Mouse (Mus musculus) T-helper 17 cell (primary cell): ENCODE measurements around the gene Cds2.
"Not testable (repeated sequence)": the region's sequence is repeated elsewhere in the genome, so short reads cannot be mapped to it uniquely, and the experiment has no call there.

Experiments used
- in situ Hi-C, 2 experiments: fragments of 300-600 bp; cut with MboI, MseI; formaldehyde crosslinking; loops; 1 replicate in 1 of 2; 2 replicates in 1 of 2; pipeline ENCODE4 v1.15.1; 2025; ENCODE audit warnings: high pct_unique_total_duplicates in 2 of 2

Gene Cds2

DNA sequence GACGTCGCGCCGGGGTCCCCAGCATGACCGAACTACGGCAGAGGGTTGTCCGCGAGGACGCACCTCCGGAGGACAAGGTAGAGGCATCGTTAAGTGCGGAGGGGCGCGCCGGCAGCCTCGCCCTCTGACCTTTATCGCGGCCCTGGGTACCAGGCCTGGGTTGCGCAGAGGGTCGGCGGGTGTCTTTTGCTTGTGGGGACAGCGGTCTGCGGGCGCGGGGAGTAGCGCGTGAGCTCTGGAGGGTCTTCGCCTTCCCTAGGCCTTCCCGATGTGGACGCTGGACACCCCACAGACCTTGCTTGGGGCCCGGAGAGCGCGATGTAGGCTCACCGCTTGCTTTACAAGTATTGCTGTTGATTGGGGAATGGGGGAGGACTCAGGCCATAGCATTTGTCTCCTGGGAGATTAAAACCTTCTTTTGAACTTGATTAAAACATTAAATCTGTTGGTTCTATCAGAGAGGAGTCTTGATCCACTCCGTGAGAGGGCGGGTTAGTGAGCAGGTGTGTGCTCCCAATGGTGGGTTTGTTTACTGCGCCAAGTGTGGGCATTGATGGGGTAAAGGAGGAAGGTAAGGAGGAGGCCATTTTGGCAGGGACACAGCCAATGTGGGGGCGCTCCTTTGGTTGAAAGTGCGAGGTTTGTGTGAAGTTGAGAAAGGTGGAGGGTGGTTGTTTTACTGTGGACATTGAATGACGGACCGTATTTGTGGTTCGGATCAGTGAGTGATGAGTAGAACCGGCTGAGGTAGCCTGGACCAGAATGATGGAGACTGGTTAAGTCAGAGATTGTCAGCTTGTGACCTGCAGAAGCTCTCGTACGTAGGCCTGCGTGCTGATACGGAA, 695 bp downstream of the Cds2 start:
- in situ Hi-C loops: loop anchor here in 1 of 2 experiments (5.0 kb wide), 1 partner anchor 429 kb away; no protein-coding TSS in a partner anchor

DNA sequence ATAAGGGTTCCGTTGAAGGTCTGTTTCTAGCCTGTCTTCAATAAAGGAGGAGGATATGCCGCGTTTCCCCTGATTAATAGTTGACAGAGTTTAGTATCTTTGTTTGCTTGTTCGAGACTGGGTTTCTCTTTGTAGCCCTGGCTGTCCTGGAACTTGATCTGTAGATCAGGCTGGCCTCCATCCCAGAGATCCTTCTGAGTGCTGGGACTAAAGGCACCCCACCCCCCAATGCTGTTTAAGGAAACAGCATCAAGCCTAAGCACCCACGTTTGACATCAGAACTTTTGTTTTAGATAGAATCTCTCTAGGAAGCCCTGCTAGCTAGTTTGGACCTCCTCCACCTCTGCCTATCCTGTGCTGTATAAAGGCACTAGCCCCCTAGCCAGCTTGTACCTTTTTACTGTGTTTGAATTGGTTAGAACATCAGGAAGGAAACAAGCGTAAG, 1.3 kb downstream of the Cds2 start:
- in situ Hi-C loops: loop anchor here in 1 of 2 experiments (5.0 kb wide), 1 partner anchor 428 kb away; no protein-coding TSS in a partner anchor

DNA sequence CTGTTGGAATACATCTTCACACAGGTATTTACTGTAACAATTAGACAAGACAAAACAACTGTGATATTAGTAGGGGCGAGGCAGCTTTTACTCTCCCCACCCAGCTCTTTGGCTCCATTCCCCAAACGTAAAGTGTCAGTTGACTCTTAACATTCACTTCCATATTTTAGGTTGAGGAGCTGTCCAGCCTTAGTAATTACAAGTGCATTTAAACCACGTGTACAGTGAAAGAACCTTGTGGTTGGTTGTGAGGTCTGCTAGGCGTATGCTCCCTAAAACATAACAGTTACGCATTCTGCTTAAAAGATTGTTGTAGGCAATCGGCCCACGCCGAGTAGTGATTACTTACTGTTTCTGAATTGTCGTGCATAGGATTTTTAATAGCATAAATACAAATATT, 2.2 kb downstream of the Cds2 start:
- in situ Hi-C loops: no loop called here

DNA sequence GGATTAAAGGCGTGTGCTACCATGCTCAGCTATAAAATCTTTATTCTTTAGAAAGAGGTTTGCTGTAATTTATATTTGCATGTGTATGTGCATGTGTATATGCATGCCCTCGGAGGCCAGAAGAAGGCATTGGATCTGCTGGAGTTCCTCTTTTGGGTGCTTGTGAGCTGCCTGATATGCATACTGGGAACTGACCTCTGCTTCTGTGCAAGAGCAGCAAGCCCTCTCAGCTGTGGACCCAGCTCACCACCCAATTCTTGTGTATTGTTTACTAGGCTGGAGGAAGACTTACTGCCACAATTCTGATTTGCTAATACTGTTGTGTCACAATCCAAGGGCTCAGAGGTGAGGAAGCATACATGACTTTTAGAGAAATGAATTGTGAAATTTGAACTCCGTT, 3.1 kb downstream of the Cds2 start:
- in situ Hi-C loops: no loop called here

DNA sequence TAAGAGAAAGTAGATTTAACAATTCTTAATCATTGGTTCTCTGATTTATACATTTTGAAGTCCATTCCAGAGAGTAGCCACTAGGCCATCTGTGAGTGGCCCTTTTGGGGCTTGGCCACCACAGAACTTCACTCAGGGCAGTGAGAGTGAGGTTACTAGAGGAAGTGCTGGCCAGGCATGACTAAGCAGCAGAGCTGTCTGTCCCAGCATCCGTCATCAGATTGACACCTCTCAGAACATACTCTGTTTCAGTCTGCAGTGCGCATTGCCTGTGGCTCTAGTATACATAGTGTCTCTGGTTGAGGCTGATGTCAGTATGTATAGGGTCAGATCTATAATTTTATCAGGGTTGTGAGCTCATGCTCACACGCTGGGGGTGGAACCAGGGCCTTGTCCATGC, 6.3 kb downstream of the Cds2 start:
- in situ Hi-C loops: no loop called here

DNA sequence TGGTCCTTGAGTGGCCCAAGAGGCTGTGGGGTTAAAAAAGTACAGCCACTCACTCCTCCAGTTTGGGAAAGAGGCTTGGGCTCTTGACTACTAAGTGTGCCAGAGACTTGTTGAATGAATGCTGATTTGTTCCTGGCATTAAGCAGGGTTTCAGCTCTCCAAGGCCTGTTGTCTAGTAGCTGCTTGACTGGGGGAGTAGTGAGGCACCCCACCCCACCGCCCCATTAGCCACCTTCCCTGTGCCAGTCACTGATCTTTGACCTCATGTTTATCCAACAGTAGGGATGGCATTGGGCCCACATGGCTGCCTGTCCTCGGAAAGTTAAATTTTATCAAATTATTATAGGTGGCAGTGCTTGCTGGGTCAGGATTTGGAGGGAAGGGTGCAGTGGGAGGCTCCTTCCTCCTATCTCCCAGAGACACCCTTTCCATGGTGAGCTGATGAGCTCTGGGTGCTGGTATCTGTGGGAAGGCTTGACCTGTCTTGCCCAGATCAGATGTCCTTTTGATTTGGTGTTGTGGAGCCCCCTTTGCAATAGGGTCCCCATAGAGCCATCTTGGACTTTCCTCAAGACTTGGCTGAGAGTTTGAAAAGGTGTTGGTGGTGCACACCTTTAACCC, 7.5 kb downstream of the Cds2 start:
- in situ Hi-C loops: no loop called here

DNA sequence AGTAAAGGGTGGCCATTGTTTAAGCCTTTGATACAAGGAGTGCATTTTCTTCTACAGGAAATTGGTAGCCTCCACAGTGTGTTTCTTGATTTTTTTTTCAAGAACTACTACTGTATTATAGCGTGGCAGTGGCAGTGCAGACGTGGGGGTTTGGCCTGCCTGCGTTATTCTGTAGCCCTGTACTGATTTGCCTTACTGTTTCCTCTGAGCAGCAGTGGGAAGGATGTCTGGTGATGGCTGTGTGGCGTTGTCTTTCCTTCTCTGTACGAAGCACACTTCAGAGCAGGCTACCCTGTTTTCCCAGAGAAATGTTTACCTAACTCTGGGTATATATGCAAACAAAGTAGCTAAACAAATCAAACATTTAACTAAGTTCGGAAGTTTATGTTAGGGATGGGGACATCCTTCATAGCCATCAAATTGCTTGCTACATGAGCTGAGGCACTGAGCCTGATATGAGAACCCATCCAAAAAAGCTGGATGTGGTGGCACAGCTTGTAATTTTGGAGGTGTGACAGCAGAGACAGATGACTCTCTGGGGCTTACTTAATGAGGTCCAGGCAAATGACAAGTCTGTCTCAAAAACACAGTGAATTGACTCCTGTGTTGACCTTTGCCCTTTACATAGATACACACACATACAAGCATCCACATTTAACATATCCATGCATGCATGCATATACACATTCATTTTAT, 9.9 kb downstream of the Cds2 start:
- in situ Hi-C loops: no loop called here

DNA sequence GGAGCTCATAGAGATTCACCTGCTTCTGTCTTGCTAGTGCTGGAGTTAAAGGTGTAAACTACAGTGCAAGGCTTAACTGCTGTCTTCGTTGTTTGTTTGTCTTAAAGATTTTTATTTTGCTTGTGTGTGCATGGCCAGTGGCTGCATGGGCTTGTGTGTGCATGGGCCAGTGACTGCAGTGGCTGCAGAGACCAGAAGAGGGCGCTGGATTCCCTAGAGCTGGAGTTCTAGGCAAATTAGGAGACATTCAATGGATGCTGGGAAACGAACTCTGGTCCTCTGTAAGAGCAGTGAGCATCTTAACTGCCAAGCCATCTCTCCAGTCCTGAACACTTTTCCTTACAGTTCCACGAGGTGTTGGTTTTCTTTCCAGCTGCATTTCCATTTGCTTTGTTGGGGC, 12.6 kb downstream of the Cds2 start:
- in situ Hi-C loops: no loop called here

DNA sequence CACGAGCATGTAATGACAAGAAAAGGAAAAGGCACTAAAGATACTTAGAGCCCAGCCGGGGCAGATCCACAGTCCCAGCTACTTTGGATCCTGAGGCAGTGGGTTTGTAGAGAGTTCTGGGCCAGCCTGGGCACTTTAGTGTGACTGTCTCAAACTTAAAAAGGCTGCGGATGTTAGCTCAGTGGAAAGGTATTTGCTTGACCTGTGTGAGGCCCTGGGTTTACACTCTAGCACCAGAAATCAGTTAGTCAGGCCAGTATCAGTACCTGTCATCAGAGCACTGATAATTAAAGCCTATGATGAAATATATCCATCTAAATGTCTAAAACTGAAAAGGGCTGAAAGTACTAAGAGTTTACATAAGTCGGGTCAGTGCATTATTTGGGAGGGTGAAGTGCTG, 13.3 kb downstream of the Cds2 start:
- in situ Hi-C loops: no loop called here

DNA sequence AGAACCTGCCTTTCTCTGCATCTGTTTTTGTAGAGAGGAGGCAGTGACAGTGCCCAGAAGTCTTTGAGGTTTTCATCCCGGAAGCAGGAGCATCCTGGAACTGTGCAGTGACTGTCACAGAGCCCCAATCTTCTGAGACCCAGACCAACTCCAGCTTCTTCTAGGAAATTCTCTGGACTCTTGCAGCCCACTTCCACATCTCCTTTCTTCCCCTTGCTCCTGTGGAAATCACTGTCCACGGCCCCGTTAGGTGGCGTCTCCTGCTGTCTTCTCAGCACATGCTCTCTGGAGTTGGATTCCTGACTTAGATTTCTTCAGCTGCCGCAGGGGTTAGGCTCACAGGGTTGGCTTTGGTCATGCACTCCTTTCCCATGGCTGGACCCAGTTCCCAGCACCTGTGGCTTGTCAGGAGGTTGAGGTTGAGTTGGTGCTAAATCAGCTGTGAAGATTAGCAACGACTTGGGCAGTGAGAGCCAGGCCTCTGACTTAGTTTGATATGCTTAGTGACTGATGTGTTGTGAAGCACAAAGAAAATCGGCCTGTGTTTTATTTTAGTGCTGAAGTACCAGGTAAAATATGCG, 15.4 kb downstream of the Cds2 start:
- in situ Hi-C loops: no loop called here

DNA sequence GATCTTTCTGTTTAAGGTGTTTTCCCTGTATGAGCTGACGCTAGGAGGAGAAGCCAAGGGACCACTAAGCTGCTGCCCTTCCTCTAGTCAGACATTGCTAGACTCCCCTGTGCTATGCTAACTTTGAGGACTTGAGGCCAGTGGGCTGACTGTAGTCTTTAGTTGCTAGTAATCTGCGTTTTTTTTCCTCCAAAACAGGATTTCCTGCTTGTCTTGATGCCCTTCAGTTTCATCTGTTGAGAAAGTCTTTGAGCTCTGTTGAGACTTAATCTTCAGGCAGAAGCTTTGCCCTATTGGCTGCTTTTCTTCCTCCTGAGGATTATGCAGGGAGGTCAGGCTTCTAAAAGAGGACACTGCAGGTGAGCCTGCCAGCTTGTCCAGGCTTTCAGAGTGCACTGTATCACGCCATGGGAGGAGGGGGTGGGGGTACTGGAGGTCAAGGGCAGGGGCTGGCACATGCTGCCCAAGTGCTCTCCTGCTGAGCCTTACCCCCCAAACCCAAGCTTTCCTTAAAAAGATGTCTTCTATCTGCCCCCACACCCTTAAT, 16.5 kb downstream of the Cds2 start:
- in situ Hi-C loops: no loop called here

DNA sequence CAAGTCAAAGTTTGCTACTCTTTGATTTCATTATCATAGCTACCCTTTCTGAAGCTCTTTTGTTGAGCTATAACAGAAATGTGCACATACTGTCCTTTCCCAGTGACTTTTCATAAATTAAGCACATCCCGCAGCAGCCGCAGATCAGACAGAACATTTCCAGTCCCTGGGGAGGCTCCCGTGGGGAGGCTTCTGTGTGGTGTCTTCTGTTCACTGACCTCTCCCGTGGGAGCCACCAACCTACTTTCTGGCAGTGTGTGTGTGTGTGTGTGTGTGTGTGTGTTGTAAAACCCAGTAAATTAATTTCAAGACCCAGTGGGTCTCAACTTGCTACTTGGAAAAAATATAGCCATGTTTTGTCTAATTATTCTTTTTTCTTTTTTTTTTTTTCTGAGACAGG, 17.0 kb downstream of the Cds2 start:
- in situ Hi-C loops: no loop called here

DNA sequence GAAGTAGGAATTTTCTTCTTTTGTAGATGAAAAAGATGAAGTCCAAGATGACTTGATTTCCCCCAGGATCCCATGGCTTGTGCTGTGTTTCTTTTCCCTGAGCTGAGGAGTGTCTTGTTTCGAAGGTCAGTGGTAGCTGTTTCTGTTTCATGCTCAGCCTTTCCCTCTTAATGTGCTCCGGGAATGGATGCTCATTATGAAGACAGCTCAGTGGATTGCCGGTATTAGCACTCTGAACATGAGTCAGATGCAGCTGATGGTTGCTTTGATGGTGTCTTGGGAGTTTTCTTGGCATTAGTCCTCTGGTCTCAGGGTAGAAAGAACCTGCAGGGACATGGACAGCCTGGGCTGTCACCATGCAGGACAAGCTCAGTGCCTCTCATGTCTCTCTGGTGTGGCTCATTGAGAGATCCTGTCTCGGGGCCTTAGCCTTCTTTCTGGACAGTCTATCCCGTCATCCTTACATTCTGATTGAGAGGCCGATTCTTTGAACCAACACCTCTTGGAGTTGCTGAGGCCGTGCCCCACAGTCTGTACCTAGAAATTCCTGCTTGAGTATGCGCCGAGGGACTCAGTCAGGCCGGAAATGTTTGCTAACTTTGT, 17.7 kb downstream of the Cds2 start:
- in situ Hi-C loops: no loop called here

DNA sequence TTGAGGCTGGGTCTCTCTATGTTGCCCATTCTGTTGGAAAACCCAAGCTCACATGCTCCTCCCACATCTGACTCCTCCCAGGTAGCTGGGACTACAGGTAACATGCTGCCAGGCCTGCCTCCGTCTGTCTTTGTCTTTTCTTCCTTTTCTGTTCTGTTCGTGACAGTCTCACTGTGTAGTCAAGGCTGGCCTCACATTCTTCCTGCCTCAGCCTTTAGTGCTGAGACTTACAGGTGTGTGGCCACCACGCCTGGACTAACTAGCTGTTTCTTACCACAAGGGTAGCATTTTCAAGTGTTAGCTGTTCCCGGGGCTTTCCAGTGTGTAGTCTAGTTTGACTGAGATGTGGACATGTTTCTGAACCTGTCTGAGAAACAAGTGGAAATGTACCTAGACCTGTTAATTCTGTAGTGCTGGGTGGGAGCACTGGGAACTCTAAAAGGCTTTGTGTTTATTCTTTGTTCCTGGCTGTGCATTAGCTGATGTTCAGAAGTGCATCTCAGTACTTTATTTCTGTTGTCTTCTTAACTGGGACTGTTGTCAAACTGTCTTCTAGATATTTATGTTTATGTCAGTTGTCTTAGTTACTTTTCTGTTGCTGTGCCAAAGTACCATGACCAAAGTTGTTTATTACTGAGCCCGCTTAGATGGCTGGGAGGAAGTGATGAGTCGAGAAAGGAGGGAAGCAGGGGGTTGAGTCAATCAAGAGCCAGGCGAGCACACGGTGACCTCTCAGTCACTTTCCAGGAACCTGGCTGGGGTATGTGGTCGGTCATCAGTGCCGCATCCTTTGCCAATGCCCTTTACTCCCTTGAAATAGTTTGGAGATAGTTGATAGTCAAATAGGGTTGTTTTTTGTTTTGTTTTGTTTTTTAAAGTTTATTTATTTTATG, 18.9 kb downstream of the Cds2 start:
- in situ Hi-C loops: no loop called here

DNA sequence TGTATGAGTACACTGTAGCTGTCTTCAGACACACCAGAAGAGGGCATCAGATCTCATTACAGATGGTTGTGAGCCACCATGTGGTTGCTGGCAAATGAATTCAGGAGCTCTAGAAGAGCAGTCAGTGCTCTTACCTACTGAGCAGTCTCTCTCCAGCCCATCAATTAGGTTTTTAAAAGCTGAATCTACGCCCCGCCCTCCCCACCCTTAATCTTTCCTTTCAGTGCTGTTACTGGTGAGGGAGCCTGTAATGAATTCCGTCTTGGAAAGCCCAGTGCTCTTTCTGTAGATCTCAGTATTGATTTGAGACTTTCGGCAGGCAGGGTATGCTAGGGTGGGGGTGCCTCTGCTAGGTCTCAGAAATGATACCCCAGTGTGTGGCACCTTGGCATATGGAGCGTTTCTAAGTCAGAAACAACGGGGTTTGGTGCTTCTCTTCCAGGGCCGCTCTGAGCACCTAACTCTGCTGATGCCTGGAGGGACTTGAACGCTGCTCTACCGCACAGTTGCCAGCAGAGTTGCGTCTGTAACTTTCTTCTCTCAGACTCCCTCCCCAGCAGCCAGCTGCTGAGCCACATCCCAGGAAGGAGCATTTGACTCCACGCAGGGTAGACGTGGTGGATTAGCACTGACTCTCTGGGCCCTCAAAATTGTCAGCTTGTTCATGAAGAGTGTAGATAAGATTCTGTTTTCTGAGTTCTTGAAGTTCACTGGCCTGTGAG, 19.7 kb downstream of the Cds2 start:
- in situ Hi-C loops: no loop called here

DNA sequence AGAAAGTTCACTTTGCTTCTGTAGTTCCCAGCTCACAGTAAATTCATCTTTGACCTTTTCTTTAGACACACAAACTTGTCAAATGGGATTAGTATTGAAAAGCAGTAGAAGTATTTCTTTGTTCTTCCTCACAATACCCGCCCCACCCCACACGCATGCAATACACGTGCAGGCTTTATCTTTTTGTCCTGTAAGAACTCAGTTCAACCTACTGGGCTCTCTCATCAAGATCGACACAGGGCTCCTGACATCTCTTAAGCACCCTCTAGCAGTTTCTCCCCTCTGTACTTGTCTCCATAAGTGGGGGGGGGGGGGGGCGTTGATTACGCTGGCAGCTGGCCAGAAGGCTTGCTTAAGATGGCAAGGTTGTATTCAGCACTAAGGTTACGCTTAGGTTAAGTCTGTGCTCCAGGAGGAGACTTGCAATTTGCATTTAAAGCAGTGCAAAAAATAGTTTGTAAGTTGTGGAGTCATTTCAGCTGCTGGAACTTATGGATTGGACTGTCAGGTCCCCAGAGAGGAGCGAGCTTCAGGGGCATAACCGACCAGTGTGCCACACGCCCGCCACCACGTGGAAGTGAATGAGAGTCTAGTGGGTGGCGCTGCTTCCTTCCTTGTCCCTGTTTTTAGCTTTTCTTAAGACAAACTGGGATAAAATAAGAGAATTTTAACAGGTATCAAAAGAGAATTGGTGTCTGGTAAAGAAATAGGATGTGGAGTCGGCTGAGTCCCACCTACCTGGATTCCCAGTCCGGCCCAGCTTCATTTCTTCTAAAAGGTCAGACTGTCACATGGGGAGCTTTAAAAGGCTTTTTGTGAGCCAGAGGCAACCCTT, 20.5 kb downstream of the Cds2 start:
- in situ Hi-C loops: no loop called here

DNA sequence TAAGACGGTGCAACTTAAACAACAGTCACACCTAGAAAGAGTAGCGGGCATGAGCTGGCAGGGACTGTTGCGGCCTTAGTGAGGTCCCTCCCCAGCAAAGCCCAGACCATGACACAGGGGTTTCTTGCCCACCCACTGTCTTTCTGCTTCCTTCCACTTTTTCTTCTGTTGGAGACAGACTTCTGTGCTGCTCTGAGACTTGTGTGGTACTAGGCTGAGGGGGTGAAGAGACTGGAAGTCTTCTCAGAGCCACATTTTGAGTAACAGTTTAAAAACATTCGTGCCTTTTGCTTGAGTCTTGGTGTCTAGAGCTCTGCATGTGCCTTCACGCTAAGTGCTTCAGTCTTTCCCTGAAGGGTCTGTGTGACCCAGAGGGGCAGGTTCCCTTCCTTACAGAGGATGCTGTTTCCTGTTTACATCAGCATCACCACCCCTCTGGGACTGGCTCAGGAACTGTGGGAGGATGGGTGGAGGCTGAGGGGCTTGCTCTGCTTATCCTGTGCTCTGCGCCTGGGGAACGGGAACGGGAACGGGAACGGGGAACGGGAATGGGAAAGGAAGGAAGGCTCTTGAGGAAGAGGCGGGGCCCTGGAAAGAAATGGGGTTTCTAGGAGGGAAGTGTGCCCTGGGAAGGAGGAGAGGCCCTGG, 21.7 kb downstream of the Cds2 start:
- in situ Hi-C loops: no loop called here

DNA sequence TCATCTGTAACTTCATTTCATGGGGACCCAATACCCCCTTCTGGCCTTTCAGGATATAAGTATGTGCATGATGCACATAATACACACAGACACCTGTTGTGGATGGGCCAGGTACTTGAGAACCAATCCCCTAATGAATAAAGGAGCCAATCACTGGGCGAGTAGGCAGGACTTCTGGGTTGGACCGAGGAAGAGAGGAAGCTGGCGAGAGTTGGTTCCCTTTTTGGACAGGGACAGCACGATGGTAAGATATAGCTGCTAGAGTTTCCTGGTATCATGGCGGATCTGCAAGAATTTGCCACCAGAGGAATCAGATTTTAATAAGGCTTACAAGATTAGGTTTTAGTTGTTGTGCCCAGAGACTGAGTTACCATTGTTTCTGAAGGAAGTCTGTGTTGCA, 22.8 kb downstream of the Cds2 start:
- in situ Hi-C loops: not testable (repeated sequence)
